Mouse (Mus musculus) G1E (cell line): Measurements from ENCODE around the gene Tbk1.

Source experiments
- CTCF ChIP-seq: IDR thresholded peaks from 2 replicates; pipeline ENCODE4 v1.5.1; 2012; ENCODE audit warnings: low read depth, low read length, inconsistent platforms, mixed read lengths
- POLR2AphosphoS5 ChIP-seq: IDR thresholded peaks from 2 replicates; pipeline ENCODE4 v1.6.1; 2012; ENCODE audit warnings: low read depth, low read length, inconsistent platforms; ENCODE audit not compliant: insufficient replicate concordance

- TF ChIP-seq CTCF (no peak), POLR2AphosphoS5 (no peak)
These were observed 47.6 kb upstream of the Tbk1 start for GRCm38 (mm10) chr10:121634159-121634558.
